Mouse (Mus musculus) A20 (cell line): ENCODE data around the gene Klri1.
"Not testable (repeated sequence)": the region's sequence is repeated elsewhere in the genome, so short reads cannot be mapped to it uniquely, and the experiment has no call there.

Experiments used
- DNase-seq: peaks from one replicate; pipeline ENCODE4 v3.0.0-alpha.2; 2011; ENCODE audit warnings: low read depth, low spot score

Gene Klri1

GRCm38 (mm10) chr6:129717032-129717431 lies at the start of gene Klri1:
TSS of gene Klri1 (minus strand) at chr6:129717132.
- DNase-seq, result no peak

DNA sequence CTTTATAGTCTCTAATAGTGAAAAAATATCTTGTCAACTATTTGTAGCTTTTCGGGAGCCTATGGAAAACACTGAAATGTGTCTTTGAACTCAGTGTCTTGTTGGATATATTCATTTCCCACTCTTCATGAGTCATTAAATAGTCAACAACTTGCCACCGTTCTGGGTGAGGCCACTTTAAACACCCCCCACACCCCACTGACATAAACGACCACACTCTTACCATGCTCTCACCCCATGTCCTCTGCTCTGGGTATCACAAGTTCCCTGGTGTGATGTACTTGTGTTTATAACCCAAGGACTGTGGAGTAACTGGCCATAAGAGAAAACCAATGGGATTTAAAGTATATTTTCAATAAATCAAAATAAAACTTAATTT lies 30.7 kb upstream of the Klri1 start:
- no peak for DNase-seq

DNA sequence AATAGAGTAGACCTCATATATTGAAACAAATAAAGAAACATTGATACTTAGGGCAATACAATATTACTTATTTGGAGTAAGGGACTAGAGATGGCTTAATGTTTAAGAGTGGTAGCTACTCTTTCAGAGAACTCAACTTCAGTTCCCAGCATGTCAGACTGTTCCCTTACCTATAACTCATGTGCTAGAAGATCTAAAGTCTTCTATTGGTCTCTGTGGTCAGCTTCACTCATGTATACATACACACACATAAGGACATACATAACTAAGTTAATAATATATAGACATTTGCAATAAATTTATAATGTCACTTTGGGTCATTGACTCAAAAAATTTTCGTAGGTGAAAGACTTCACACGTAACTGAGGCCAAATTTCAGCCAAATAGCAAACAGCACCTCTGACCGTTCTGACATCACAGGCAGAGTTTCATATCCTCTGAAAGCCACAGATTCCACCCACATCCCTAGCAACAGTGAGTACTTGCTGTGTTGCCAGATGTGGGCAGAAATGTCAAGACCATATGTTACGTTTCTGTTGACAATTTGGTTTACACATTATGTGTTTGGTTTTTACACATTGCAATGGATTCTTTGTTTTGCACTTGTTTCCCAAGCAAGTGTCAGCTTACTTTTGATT lies 30.2 kb upstream of the Klri1 start:
- DNase-seq, result no peak

DNA sequence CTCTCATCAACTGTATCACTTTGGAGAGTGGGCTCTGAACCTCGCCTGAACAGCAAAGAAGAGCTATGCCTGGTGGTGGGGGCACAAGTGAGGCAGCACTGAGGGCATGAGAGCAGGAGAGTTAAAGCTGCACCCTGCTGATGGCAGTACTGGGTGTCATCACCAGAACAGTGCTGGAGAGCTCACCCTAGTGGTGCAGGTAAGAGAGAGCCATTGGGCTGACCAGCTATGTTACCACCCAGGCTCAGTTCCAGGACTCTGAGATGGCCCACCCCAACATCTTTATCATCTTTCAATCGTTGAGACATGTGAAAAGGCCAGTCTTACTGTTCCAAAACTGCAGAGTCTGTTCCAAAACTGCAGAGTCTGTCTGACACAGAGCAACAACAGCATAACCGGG lies 29.2 kb upstream of the Klri1 start:
- DNase-seq, result no peak

- peak; percentile 3 for DNase-seq
These were observed 23.3 kb upstream of the Klri1 start, which contains the start of gene Klri2 for GRCm38 (mm10) chr6:129740069-129740721. TSS of gene Klri2 (minus strand) at chr6:129740484.

DNA sequence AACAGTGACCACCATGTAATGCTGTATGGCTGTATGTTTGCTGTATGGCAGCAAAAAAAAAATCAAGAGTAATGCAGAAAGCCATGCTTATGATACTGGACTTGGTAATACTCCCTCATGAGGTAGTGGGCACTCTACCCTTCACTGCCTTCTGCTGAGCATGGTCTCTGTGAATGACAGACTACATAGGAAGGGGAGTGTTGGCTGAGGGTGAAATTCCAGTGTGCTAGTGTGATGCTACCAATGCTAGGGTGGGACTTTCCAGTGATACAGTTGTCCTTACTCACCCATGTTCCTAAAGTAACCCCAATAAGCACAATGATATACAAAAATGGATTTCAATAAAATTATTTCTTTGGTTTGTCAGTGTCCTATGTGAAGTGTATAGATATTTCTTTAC lies 19.5 kb upstream of the Klri1 start:
- no peak for DNase-seq

DNA sequence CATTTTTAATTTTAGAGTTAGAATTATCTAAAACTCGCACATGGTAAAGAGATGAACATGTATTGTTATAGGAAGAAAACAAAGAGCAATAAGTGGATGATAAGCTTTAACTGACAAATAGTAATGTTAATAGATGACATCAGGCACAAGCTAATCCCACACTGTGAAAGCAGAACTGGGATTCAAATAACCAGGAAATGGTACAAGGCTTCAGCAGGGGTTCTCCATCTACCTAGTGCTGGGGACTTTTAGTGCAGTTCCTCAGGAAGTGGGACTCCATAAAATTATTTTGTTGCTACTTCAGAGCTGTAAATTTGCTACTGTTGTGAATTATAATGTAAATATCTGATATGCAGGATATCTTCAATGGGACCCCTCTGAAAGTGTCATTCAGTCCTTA lies 10.3 kb upstream of the Klri1 start:
- DNase-seq, result no peak

- no peak for DNase-seq
These were observed 4.5 kb upstream of the Klri1 start for GRCm38 (mm10) chr6:129721390-129721789.

DNA sequence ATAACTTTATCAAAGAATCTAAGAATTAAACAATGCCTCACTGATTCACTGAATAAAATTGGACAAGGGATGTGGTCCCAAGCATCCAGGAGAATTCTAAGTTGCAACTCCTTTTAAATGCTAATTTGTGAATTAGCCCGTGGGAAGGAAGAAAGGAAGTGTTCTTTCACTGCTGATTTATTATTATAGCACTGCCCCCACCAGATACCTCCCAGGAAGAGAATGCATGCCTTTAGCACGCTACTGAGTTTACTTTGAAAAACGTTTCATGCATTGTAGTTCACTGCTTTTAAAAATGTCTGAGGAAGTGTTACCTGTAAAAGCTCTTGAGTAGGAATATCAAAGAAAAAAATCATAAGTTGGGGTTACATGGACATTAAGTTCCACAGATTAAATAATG lies 3.6 kb upstream of the Klri1 start:
- no peak for DNase-seq

GRCm38 (mm10) chr6:129713566-129713965 lies 3.4 kb downstream of the Klri1 start:
- no peak for DNase-seq

DNA sequence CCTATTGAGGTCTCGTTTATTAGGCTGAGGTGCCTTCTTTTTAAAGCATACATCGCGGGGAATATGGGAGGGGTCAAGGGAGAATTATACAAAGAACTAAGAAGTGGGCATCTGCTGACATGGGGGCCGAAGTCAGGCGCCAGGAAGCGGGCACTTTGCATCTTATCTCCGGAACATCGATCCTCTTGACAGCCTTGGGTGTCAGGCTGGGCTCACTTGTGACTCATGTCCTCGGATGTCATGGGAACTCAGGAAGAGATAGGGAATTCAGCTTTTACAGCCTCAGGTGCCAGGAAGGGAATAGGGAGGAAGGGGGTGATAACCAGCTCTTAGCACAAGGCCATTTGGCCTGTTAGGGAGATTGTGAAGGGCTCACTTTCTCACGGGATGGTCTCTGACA lies 25.5 kb downstream of the Klri1 start:
- not testable (repeated sequence) for DNase-seq

- DNase-seq, result no peak
These were observed 36.6 kb downstream of the Klri1 start for GRCm38 (mm10) chr6:129680379-129680778.

- no peak for DNase-seq
These were observed 38.1 kb downstream of the Klri1 start, which contains the start of gene Klrc1 for GRCm38 (mm10) chr6:129678873-129679272. TSS of gene Klrc1 (minus strand) at chr6:129678973.

- not testable (repeated sequence) for DNase-seq
These were observed 55.6 kb downstream of the Klri1 start for GRCm38 (mm10) chr6:129661301-129661700.

DNA sequence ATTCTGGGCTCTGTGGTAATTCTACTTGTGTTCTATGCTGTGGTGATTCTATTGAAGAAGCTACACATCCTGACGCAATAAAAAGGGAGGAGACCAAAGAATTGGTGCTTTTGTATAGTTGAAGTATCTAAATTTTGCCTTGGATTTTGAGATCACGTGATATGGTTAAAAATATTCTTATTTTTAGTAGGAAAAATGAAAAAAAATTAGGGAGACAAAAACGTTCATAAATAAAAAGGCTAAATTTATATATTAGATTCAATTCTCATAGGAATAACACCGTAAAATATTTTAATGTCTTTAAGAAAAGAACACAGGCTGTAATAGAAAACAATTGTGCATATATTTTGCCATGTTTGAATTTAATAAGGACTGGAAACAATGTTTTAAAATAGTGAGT lies 56.3 kb downstream of the Klri1 start, which contains the start of gene Klrc2:
Gene Klrc2 (minus strand): TSS at position 101 of the 400 bp plus-strand sequence.
- DNase-seq, result not testable (repeated sequence)
